Mouse (Mus musculus) B cell, adult 2 months (primary cell): ENCODE measurements at regions not wholly inside any gene's neighbourhood (a gene's known extent, or its start where the extent isn't known, plus 50 kb on each side); places are given as distances from the start of the nearest gene placed in this dataset.

Experiments used
- DNase-seq, 2 experiments: peaks; one replicate each; pipeline ENCODE4 v3.0.0; 2022

DNA sequence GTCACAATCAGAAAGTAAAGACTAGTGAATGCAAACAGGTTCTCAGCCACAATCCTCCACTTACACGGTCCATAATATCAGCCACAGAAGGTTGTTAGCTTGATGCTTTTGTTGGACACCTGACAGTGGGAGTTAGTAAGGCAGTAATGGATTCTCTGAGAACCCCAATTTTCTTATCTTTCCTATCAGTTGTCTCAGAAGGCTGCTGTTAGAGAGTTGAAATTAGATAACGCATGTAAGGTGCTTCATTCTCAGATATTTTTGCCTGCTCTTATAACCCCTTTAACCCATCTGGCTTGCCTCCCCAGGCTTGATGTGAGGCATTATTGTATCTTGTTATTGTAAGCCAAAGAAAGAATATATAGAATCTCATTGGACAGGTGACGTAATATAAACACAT lies 63.0 kb upstream of the Ube2e3 start:
- DNase-seq, result no peak

DNA sequence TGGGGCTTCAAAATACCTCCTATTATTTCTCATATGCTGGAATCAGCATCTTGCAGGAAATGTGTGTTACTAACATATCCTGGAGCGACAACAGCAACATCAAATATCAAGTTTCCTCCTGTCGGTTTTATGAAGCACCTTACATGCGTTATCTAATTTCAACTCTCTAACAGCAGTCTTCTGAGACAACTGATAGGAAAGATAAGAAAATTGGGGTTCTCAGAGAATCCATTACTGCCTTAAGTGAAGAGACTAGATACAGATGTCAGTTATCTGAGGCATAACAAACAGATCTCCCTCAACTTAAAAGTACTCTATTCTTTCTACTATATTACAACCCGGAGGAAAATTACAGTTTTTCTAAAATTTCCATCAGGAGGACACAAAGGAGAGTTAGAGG lies 64.4 kb upstream of the Ube2e3 start:
- DNase-seq, result no peak

GRCm38 (mm10) chr2:78795446-78795845 lies 72.5 kb upstream of the Ube2e3 start:
- no peak for DNase-seq

DNA sequence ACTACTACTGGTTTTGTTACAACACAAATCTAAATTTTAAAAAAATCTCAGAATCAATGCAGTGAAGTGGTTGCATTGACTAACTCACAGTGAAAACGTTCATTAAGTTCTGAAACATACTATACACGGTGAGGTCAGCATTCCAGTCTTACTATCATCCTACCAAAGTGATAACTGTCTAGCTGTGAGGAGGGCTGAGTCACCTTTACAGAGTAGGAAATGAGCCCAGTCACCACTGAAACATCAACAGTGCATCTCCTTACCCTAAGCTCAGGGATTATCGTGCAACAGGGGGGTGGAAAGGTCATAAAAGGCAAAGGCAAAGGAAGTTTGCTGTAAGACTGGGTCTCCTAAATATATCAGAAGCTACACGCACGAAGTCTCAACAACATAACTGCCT lies 73.2 kb upstream of the Ube2e3 start:
- DNase-seq, result no peak

DNA sequence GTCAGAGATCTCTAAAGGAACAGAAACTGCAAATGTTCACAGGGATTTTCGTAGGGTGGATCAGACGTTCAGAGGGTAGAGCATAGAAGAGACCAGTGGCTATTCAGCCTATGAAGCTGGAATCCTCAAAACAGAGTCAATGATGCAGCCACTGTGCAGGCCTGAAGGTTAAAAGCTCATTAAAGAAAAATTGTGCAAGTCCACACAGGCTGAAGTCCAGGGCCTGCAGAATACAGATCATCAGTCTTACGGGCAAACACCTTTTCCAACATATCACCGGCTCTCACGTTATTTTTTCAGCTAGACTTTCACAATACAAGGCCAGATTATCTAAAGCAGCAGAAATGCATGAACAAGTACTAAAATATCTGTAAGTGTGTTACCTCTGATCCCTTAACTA lies 78.8 kb upstream of the Ube2e3 start:
- no peak for DNase-seq

GRCm38 (mm10) chr2:78788222-78788621 lies 79.7 kb upstream of the Ube2e3 start:
- DNase-seq, result no peak

- DNase-seq, result no peak
These were observed 88.0 kb upstream of the Ube2e3 start for GRCm38 (mm10) chr2:78779949-78780348.

DNA sequence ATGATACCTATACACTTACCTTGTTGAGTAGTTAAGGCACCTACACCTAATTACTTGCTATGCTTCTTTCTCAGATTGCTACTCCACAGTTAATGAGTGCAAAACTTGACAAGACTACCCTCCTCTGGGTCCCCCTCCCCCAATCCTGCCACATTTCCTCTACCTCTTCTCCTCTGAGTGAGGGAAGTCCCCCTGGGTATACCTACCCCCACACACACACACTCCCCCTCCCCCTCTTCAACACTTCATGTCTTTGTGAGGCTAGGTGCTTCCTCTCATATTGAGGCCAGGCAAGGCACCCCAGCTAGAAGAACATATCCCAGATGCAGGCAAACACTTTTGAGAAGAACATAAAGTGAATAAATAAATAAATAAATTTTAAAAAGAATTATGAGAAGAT lies 90.3 kb upstream of the Ube2e3 start:
- DNase-seq, result no peak

DNA sequence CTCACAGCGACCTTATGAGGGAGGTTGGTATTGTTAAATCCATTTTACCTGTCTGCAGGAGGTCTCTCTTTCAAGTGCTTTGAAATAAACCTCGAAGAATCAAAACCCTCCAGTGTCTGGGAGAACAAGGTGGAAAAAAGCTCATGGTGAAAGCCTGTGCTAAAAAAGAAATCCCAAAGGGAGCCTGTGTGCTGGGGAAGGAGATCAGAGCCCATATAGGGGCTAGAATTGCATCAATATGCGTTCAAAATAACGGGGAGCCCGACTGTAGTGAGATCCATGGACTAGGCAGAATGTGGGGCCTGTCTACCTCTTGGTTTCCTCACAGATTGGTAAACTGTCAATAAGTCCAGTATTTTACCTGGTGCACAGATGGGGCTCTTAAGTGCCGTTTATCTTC lies 113.6 kb upstream of the Ube2e3 start:
- DNase-seq, result no peak

DNA sequence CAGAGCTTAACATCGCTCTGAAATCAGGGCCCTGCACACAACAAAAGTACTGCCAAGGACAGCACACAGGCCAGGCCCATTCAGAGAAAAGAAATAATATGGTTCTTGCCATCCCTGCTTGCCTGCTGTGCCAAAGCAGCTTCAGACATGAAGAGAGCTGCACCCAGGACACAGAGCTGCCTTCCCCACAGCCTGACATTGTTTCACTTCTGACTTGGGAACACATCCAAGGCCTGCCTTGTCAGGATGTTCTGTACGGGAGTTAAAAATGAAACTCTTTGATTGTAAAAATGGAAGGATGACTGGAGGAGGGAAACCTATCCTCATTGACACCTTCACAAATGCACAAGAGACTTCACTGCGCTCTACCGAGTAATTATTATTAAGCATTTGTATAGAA lies 114.0 kb upstream of the Ube2e3 start:
- no peak for DNase-seq

- no peak for DNase-seq
These were observed 137.8 kb upstream of the Ube2e3 start for GRCm38 (mm10) chr2:78730161-78730560.

- DNase-seq, result no peak
These were observed 141.9 kb upstream of the Ube2e3 start for GRCm38 (mm10) chr2:78726060-78726459.

DNA sequence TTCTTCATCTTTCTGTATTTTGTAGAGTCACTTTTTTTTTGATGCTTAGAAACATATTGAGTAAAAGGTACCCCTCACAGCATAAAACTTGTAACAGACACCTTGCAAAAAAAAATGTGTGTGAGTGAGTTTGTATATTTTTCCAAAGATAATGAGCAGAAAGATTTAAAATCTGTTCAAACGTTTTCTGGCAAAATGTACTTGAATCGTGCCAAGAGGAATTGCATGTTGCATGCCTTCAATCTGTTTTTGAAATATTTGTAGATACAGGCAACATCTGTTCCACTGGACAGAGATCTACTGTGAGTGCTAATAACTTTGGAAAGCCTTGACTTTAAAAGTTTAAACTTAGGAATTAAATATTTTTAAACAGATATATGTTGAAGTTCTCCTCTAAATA lies 143.5 kb upstream of the Ube2e3 start:
- DNase-seq, result no peak

- no peak for DNase-seq
These were observed 144.5 kb upstream of the Ube2e3 start for GRCm38 (mm10) chr2:78723423-78723822.

GRCm38 (mm10) chr2:78722739-78723138 lies 145.2 kb upstream of the Ube2e3 start:
- no peak for DNase-seq

DNA sequence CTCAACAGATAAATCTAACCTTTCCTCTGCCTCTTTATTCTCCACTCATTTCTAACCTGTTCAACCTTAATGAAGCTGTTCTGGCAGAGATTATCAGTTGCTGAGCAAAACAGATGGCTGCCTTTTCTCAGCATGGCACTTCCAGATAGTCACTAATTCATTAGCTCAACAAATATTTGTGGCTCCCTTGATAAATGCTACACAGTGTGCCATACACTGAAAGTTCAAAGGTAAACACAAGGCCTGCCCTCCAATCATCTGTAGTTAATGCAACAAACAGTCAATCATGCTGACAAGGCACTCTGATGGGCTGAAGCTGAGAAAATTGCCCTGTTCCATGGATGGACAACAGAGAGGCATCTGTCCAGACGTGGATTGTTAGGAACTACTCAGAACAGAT lies 149.4 kb upstream of the Ube2e3 start:
- no peak for DNase-seq

DNA sequence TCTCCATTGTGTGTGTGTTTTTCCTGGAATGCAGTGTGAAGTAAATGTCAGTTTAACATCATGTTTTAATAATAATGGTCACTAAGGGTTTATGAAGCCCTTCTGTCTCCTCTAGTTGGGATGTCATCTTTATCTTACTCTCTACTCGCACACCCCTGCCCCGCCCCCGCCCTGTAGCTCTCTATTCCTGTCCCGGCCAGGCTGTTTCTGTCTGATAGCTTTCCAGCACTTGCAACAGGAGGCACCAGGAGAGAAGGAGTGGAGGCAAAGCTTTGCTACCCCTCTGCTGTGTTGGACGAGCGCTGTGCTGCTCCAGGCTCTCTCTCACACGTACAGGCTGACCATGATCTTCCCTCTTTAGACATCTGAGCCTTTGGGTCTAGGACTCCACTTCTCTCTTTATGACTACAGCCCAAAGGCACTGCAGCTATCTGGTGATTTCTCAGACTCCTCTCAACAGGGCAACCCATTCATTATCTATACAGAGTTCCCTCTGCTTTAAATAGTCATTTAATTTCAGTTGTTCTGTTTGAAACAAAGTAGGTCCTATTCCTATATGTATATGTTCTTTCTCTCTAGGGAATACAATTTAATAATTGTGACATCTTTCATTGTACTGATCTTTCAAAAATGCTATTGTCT lies 151.6 kb upstream of the Ube2e3 start:
- DNase-seq, result no peak

- no peak for DNase-seq
These were observed 173.1 kb upstream of the Ube2e3 start for GRCm38 (mm10) chr2:78694851-78695250.

DNA sequence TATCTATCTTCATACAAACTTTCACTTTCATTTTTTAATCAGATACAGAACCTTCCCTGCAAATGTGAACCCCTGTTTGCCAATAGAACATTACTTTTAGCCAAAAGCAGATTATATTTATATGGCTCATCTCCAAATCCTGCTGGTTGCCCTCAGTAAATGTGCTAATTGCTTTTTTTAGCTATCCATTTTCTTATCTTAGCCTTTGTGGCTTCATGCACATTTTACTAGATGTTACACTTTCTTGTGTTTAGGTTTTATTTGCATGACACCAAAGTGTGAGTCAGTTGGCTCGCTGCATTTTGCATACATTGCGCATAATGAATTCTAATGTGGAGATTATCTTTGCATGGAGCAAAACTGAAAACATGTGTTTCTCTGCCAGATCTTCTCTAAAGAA lies 211.3 kb upstream of the Ube2e3 start:
- no peak for DNase-seq

GRCm38 (mm10) chr2:78655156-78655855 lies 212.6 kb upstream of the Ube2e3 start:
- DNase-seq, result no peak

- no peak for DNase-seq
These were observed 216.4 kb upstream of the Ube2e3 start for GRCm38 (mm10) chr2:78651549-78651948.

- no peak for DNase-seq
These were observed 227.6 kb upstream of the Ube2e3 start for GRCm38 (mm10) chr2:78640361-78640760.

GRCm38 (mm10) chr2:78625264-78625663 lies 242.7 kb upstream of the Ube2e3 start:
- no peak for DNase-seq

- no peak for DNase-seq
These were observed 261.5 kb upstream of the Ube2e3 start for GRCm38 (mm10) chr2:78606388-78606787.

- DNase-seq, result no peak
These were observed 267.2 kb upstream of the Ube2e3 start for GRCm38 (mm10) chr2:78600753-78601152.
